Mouse (Mus musculus) liver, embryonic 16.5 days (tissue): Measurements from ENCODE around the gene Adgrb3. TPM values are rescaled to one million over a fixed set of nuclear protein-coding genes. Genes with fewer than 3 reads are reported as not detected.

ENCODE experiments used
- ATAC-seq: fragments of 200-750 bp; cut with Nextera tagmentation; 2 replicates; pipeline ENCODE4 v1.8.0; 2017; ENCODE audit warnings: low read depth, mild to moderate bottlenecking, moderate number of reproducible peaks, moderate library complexity
- H3K27ac ChIP-seq: fragments of 300-500 bp; sonication (generic); 2 replicates; pipeline ENCODE4 v1.5.1; 2014; ENCODE audit warnings: mild to moderate bottlenecking, low read length
- H3K27me3 ChIP-seq: fragments of 300-500 bp; sonication (generic); 2 replicates; pipeline ENCODE4 v1.6.1; 2014; ENCODE audit warnings: low read depth, low read length, mixed read lengths; ENCODE audit not compliant: control insufficient read depth, insufficient read depth
- H3K36me3 ChIP-seq: fragments of 300-500 bp; sonication (generic); 2 replicates; pipeline ENCODE4 v1.6.1; 2014; ENCODE audit warnings: mild to moderate bottlenecking; ENCODE audit not compliant: control insufficient read depth, insufficient read depth
- H3K4me1 ChIP-seq: fragments of 300-500 bp; sonication (generic); 2 replicates; pipeline ENCODE4 v1.6.1; 2014; ENCODE audit warnings: low read depth, low read length, mixed read lengths; ENCODE audit not compliant: control insufficient read depth
- H3K4me2 ChIP-seq: fragments of 300-500 bp; sonication (generic); 2 replicates; pipeline ENCODE4 v1.6.1; 2014; ENCODE audit warnings: low read depth, low read length, mixed read lengths
- H3K4me3 ChIP-seq: fragments of 300-500 bp; sonication (generic); 2 replicates; pipeline ENCODE4 v1.5.1; 2014; ENCODE audit warnings: low read depth, mild to moderate bottlenecking, low read length
- H3K9ac ChIP-seq: fragments of 300-500 bp; sonication (generic); 2 replicates; pipeline ENCODE4 v1.6.1; 2014; ENCODE audit warnings: low read depth, low read length
- H3K9me3 ChIP-seq: fragments of 300-500 bp; sonication (generic); replicated peaks from 2 replicates; pipeline ENCODE4 v1.6.1; 2016; ENCODE audit warnings: low read length; ENCODE audit not compliant: control insufficient read depth
- WGBS: fragments of 180-500 bp; shearing (Covaris S2); extraction: QIAGEN DNeasy Blood & Tissue Kit; methylation state at CpG from one replicate; pipeline ENCODE4 v1.1.7; 2014; ENCODE audit not compliant: insufficient replicate concordance; 5-methylcytosine and 5-hydroxymethylcytosine counted together
- polyA plus RNA-seq: library from polyadenylated mRNA; unstranded; fragments of >200 nt; fragmentation: Nextera tagmentation; extraction: Ambion mirVana; gene quantifications from 2 replicates; pipeline ENCODE4 v1.2.1, GENCODE M21; 2015

Gene Adgrb3
- polyA plus RNA-seq, 1 experiment from 2014 or later: not detected

- ATAC-seq: no peak
- H3K9me3 ChIP-seq: no peaks in the 10 kb centered on the region; the same call in 1 of the 2 replicates
- no peaks in the 10 kb centered on the region for H3K4me1 ChIP-seq
- WGBS: 49% methylated on average over 9 of the region's 9 CpGs
- no peaks in the 10 kb centered on the region for H3K27me3 ChIP-seq
- no peak overlapping the region for H3K4me3 ChIP-seq
- H3K9ac ChIP-seq: no peak overlapping the region
- H3K36me3 ChIP-seq: no peaks in the 10 kb centered on the region
- H3K4me2 ChIP-seq: no peak overlapping the region
- no peak overlapping the region for H3K27ac ChIP-seq
Measured at GRCm38 (mm10) chr1:25179860-25180582, 649.5 kb downstream of the Adgrb3 start.

- Histone ChIP-seq H3K4me3 (no peak overlapping the region), H3K4me1 (no peaks in the 10 kb centered on the region), H3K27ac (no peak overlapping the region), H3K36me3 (no peaks in the 10 kb centered on the region), H3K9ac (no peak overlapping the region), H3K27me3 (no peaks in the 10 kb centered on the region), H3K4me2 (no peak overlapping the region), H3K9me3 (no peaks in the 10 kb centered on the region; the same call in 1 of the 2 replicates)
- 39% methylated on average over 21 of the region's 21 CpGs for WGBS
- ATAC-seq: no peak
Measured at GRCm38 (mm10) chr1:25178347-25179130, 651.0 kb downstream of the Adgrb3 start.

- no peak overlapping the region for H3K4me3 ChIP-seq
- no peak overlapping the region for H3K4me2 ChIP-seq
- ATAC-seq: no peak
- no peaks in the 10 kb centered on the region for H3K36me3 ChIP-seq
- 70% methylated on average over 5 of the region's 5 CpGs for WGBS
- no peaks in the 10 kb centered on the region for H3K4me1 ChIP-seq
- H3K27ac ChIP-seq: no peak overlapping the region
- no peak overlapping the region for H3K9ac ChIP-seq
- no peaks in the 10 kb centered on the region for H3K9me3 ChIP-seq
- H3K27me3 ChIP-seq: no peaks in the 10 kb centered on the region
Measured at GRCm38 (mm10) chr1:25167120-25167519, 662.4 kb downstream of the Adgrb3 start.

GRCm38 (mm10) chr1:25166036-25166796, 663.3 kb downstream of the Adgrb3 start:
- Histone ChIP-seq H3K36me3 (no peaks in the 10 kb centered on the region), H3K9me3 (no peaks in the 10 kb centered on the region), H3K4me2 (no peak overlapping the region), H3K27ac (no peak overlapping the region), H3K4me1 (no peaks in the 10 kb centered on the region), H3K9ac (no peak overlapping the region), H3K27me3 (no peaks in the 10 kb centered on the region), H3K4me3 (no peak overlapping the region)
- no peak for ATAC-seq
- 62% methylated on average over 11 of the region's 11 CpGs for WGBS

- Histone ChIP-seq H3K4me2 (no peak overlapping the region), H3K9ac (no peak overlapping the region), H3K27me3 (no peaks in the 10 kb centered on the region), H3K4me1 (no peaks in the 10 kb centered on the region), H3K36me3 (no peaks in the 10 kb centered on the region), H3K4me3 (no peak overlapping the region), H3K27ac (no peak overlapping the region), H3K9me3 (no peaks in the 10 kb centered on the region)
- ATAC-seq: no peak
- WGBS: 56% methylated on average over 6 of the region's 6 CpGs
Measured at GRCm38 (mm10) chr1:25163561-25163960, 665.9 kb downstream of the Adgrb3 start.

GRCm38 (mm10) chr1:25146206-25146605, 683.3 kb downstream of the Adgrb3 start:
- Histone ChIP-seq H3K4me3 (no peak overlapping the region), H3K4me2 (no peak overlapping the region), H3K36me3 (no peaks in the 10 kb centered on the region), H3K9me3 (no peaks in the 10 kb centered on the region), H3K9ac (no peak overlapping the region), H3K27ac (no peak overlapping the region), H3K27me3 (no peaks in the 10 kb centered on the region), H3K4me1 (no peaks in the 10 kb centered on the region)
- WGBS: 51% methylated on average over 3 of the region's 3 CpGs
- no peak for ATAC-seq

- 39% methylated on average over 4 of the region's 4 CpGs for WGBS
- ATAC-seq: no peak
- H3K4me1 ChIP-seq: no peaks in the 10 kb centered on the region
Measured at GRCm38 (mm10) chr1:25132150-25132824, 697.2 kb downstream of the Adgrb3 start.

GRCm38 (mm10) chr1:25115512-25115911, 714.0 kb downstream of the Adgrb3 start:
- H3K27me3 ChIP-seq: no peaks in the 10 kb centered on the region
- no peak for ATAC-seq
- no peak overlapping the region for H3K27ac ChIP-seq
- no peaks in the 10 kb centered on the region for H3K9me3 ChIP-seq
- WGBS: 59% methylated on average over 11 of the region's 11 CpGs
- H3K4me3 ChIP-seq: no peak overlapping the region
- no peaks in the 10 kb centered on the region for H3K4me1 ChIP-seq
- no peaks in the 10 kb centered on the region for H3K36me3 ChIP-seq
- no peak overlapping the region for H3K4me2 ChIP-seq
- no peak overlapping the region for H3K9ac ChIP-seq

More at GRCm38 (mm10) chr1:25132150-25132824, 697.2 kb downstream of the Adgrb3 start:
- Histone ChIP-seq H3K27me3 (no peaks in the 10 kb centered on the region), H3K9me3 (no peaks in the 10 kb centered on the region; the same call in 1 of the 2 replicates), H3K36me3 (no peaks in the 10 kb centered on the region), H3K9ac (no peak overlapping the region), H3K4me2 (no peak overlapping the region), H3K4me3 (no peak overlapping the region), H3K27ac (no peak overlapping the region)
